Mouse (Mus musculus) embryonic fibroblast, embryonic 13.5 days (primary cell): ENCODE data around the gene Cpm. TPM values are rescaled to one million over a fixed set of nuclear protein-coding genes. Genes with fewer than 3 reads are reported as not detected.

ENCODE experiments used
- H3K27ac ChIP-seq: 2 replicates; pipeline ENCODE4 v1.5.1; 2012; ENCODE audit warnings: low read length, control low read depth, inconsistent platforms; ENCODE audit not compliant: insufficient read depth
- H3K4me1 ChIP-seq: 2 replicates; pipeline ENCODE4 v1.6.1; 2011; ENCODE audit warnings: low read length; ENCODE audit not compliant: control insufficient read depth, insufficient read depth
- H3K4me3 ChIP-seq: 2 replicates; pipeline ENCODE4 v1.5.1; 2011; ENCODE audit warnings: mild to moderate bottlenecking, control low read depth, low read length; ENCODE audit not compliant: insufficient read depth
- CTCF ChIP-seq: IDR thresholded peaks from 2 replicates; pipeline ENCODE4 v1.5.1; 2011; ENCODE audit warnings: mild to moderate bottlenecking, control low read depth, low read length, moderate library complexity, borderline replicate concordance; ENCODE audit not compliant: insufficient read depth
- POLR2A ChIP-seq: IDR thresholded peaks from 2 replicates; pipeline ENCODE4 v1.6.1; 2011; ENCODE audit warnings: low read depth, mild to moderate bottlenecking, control low read depth, low read length, moderate library complexity
- polyA plus RNA-seq: library from polyadenylated mRNA; stranded (reverse); fragments of >200 nt; gene quantifications from 2 replicates; pipeline ENCODE4 v1.2.4, GENCODE M21; 2011; ENCODE audit warnings: low read depth; ENCODE audit not compliant: missing spikeins, insufficient read length

The Cpm gene
- polyA plus RNA-seq, 1 experiment: 1.4 TPM

DNA sequence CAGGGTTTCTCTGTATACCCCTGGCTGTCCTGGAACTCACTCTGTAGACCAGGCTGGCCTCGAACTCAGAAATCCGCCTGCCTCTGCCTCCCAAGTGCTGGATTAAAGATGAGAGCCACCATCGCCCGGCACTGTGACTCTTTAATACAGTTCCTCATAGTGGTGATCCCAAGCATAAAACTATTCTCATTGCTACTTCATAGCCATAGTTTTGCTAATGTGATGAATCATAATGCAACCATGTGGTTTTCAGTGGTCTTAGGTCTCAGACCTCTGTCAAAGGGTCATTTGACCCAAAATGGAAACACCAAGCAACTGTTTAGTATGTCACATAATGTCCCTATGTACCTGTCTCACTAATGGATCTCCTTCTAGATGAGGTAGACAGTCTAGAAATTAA lies 66.3 kb downstream of the Cpm start:
- TF ChIP-seq POLR2A (no peak), CTCF (no peak)
- no peak overlapping the region for H3K4me3 ChIP-seq
- no peak overlapping the region for H3K27ac ChIP-seq
- no peaks in the 10 kb centered on the region for H3K4me1 ChIP-seq

DNA sequence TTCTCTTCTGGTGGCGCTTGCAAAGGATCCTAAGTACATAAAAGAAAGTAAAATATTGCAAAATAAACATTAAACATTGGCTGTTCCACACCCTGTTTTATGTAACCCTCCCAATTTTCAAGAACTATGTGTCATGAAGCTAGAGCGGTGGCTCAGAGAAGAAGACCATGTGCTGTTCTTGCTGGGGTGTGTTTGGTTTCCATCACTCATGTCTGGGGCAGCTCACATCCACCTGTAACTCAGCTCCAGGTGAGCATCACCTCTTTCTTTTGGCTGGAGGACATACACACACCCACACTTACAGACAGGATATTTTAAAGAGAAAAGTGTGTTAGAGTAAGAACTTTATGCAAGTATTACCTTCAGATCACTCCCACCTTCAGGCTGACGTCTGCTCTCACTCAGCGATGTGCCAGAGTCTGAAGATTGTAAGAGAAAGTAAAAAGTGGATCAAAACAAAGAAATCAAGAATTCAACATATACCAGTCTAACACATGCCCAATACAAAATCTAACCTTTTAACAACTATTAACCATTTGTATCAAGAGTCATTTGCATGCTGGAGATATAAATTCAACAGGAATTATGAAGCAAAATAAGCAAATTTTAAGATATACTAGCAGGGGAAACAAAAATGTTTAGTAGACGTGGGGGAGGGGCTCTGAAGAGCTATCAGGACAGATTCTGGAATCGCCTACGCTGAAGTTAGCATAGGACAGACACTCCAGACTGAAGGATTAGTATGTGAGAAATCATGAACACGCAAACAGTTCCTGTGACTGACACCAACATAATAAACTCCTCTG lies 66.9 kb downstream of the Cpm start:
- Histone ChIP-seq H3K4me3 (no peak overlapping the region), H3K27ac (no peak overlapping the region), H3K4me1 (no peaks in the 10 kb centered on the region)
- TF ChIP-seq POLR2A (no peak), CTCF (no peak)

DNA sequence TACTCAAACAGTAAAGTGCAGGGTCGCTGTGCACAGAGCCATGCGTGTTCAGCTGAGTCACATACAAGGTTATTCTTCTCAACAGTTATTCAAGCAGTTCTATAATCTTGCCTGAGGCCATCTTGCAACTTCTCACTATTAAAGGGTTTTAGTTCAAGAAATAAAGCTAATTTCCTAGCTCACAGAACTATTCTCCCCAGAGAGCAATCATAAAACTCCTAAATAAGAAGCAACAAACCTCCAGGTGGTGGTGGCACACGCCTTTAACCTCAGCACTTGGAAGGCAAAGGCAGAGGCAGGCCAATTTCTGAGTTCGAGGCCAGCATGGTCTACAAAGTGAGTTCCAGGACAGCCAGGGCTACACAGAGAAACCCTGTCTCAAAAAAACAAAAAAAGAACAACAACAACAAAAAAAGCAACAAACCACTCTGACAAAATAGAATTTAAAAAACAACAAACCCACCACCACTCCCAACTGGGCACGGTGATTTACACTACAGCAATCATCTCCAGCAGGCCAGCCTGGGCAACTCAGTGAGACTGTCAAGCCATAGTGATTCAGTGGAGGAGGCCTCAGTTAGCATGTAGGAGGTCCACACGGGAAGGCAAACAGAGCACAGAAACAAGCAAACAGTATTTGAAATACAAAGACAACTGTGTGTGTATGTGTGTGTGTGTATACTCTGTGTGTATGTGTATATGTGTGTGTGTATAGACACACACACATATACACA lies 67.7 kb downstream of the Cpm start:
- Histone ChIP-seq H3K4me1 (no peaks in the 10 kb centered on the region), H3K4me3 (no peak overlapping the region), H3K27ac (no peak overlapping the region)
- TF ChIP-seq POLR2A: no peak

DNA sequence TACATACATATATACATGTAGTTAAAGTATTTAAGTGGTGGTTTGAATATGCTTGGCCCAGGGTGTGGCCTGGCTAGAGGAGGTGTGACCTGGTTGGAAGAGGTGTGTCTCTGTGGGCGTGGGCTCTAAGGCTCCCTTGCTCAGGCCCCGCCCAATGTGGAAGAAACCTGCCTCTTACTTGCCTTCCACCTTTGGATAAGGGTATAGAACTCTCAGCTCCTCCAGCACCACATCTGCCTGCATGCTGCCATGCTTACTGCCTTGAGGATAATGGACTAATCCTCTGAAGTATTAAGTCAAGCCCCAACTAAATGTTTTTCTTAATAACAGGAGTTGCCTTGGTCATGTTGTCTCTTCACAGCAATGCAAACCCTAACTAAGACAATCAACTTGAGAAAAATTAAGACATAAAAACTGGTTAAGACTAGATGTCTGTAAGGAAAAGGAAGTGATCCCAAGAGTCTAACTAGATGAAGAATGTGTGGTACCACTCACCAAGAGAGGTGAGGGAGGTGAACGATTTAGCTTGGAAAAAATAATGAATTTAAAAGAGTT lies 68.3 kb downstream of the Cpm start:
- Histone ChIP-seq H3K4me1 (no peaks in the 10 kb centered on the region), H3K27ac (no peak overlapping the region), H3K4me3 (no peak overlapping the region)
- TF ChIP-seq POLR2A (no peak), CTCF (no peak)

DNA sequence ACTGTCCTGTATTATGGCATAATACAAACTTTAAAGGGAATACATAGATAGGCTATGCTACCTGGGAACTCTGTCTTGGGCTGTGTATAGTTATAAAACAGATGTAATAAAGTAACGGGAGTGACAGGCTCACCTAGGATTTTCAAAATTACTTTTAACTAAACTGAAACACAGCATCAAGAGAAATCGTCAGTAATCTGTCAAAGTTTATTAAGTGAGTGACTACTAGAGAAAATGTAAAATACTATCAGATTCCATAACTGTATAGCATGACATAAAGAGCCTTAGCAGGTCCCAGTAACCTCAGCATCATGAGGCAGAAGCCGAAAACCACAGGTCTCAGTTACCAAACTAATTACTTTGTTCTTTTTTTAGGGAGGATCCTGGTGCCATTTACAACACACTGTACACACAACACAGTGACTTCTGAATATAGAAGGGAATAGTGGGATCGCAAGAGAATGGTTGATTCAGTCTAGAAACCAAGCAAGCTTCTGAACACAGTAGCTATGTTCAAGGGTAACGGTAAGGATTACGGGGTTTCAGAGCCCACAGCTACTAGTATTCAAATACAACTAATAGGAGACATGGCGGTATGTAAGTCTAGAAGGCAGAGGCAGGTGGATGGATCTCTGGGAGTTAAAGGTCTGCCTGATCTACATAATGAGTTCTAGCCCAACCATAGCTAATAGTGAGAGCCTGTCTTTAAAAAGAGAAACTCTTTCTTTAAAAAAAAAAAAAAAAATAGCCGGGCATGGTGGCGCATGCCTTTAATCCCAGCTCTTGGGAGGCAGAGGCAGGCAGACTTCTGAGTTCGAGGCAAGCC lies 69.2 kb downstream of the Cpm start:
- TF ChIP-seq CTCF: no peak
- no peak for TF ChIP-seq POLR2A
- Histone ChIP-seq H3K4me1 (no peaks in the 10 kb centered on the region), H3K4me3 (no peak overlapping the region), H3K27ac (no peak overlapping the region)

DNA sequence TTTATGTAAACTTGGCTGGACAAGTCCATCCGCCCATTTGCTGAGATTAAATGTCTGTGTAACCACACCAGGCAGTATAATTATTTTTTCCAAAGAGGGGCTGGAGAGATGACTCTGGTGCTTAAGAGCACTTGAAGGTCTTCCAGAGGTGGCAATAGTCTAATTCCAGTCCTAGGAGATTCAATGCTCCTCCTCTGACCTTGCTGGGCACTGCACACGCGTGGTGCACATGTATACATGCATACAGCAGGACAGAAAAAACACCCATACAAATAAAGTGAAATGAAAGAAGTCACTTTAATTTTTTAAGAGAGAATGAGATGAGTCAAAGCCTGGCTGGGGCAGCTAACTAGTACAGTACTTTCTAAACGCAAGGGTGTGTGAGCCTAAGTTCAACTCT lies 70.6 kb downstream of the Cpm start:
- Histone ChIP-seq H3K4me1 (no peaks in the 10 kb centered on the region), H3K4me3 (no peak overlapping the region), H3K27ac (no peak overlapping the region)
- TF ChIP-seq CTCF (no peak), POLR2A (no peak)

DNA sequence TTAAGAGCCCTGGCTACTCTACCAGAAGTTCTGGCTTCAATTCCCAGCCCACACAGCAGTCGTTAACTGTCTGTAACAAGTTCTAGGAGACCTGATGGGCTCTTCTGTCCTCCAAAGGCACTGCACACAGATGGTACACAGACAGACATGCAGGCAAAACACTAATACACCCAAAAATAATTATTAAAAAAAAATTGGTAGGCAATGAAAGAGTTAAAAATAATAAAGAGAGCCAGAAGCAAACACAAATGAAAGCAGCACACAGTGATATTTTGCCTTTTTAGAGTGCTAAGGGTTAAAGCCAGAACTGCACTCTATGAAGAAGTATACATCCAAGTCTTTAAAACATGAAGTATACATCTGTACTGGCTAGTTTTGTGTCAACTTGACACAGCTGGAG lies 71.2 kb downstream of the Cpm start:
- H3K4me3 ChIP-seq: no peak overlapping the region
- no peak overlapping the region for H3K27ac ChIP-seq
- no peak for TF ChIP-seq POLR2A
- no peak for TF ChIP-seq CTCF
- H3K4me1 ChIP-seq: no peaks in the 10 kb centered on the region

DNA sequence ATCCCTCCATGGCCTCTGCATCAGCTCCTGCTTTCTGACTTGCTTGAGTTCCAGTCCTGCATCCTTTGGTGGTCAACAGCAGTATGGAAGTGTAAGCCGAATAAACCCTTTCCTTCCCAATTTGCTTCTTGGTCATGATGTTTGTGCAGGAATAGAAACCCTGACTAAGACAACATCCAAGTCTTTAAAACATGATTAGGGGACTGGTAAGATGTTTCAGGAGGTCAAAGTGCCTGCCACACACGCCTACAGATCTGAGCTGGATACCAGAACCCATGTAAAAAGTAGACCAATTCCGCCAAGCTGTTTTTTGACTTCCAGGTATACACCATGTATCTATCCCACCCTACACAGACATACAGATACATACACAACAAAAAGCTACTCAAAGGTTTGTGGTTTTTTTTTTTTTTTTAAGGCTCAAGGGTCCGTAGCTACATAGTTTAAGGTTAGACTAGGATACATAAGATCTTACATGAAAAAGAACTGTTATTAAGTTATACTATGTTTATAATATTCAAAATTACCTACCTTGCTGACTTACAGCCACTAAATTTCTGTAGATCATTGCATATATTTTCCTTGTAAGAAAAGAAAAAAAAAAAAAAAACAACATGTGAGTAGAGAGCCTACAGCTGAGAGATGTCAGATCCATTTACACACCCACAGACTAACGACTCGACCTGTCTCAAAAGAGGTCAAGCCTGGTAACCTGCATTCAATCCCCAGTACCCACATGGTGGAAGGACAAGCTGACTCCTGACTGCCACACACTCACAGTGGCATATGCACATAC lies 71.9 kb downstream of the Cpm start:
- Histone ChIP-seq H3K4me1 (no peaks in the 10 kb centered on the region), H3K4me3 (no peak overlapping the region), H3K27ac (no peak overlapping the region)
- TF ChIP-seq CTCF (no peak), POLR2A (no peak)

DNA sequence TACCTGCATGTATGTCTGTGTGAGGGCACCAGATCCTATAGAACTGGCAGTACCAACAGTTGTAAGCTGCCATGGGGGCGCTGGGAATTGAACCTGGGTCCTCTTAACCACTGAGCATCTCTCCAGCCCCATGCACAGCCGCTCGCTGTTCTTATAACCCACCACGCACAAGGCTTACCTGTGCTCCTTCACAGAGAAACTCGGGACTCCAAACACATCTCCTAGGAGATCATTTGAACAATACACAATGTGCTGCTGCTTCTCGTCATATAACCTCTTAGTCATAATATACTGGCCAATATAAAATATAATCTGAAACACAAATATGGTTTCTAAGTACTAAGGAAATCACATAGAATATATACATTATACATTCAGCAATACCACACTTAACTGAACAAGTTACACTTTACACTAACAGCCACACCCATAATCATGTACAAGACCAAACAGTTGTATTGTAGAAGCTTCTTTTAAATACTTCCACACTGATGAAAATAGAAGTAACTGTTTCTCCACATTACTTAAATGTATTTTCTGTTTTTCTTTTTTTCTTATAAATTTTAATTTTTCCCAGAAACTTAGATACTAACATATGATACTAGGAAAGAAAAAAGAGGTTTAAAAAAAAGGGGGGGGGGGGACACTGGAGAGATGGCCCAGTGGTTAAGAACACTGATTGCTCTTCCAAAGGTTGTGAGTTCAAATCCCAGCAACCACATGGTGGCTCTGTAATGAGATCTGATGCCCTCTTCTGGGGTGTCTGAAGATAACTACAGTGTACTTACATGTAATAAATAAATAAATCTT lies 72.9 kb downstream of the Cpm start:
- H3K4me1 ChIP-seq: peaks cover 5% of the 10 kb centered on the region; the same call in 1 of the 2 replicates
- H3K4me3 ChIP-seq: no peak overlapping the region
- H3K27ac ChIP-seq: no peak overlapping the region
- TF ChIP-seq CTCF (no peak), POLR2A (no peak)
